Mouse (Mus musculus) spleen, adult 2 months (tissue): ENCODE data around the gene Sdc3.

Experiments
- CTCF ChIP-seq: fragments of 200-500 bp; IDR thresholded peaks from 2 replicates; pipeline ENCODE4 v1.5.1; 2011; ENCODE audit warnings: mild to moderate bottlenecking, inconsistent platforms; ENCODE audit not compliant: insufficient read depth, insufficient read length, insufficient replicate concordance; ENCODE audit errors: extremely low read depth
- POLR2A ChIP-seq: fragments of 200-500 bp; IDR thresholded peaks from 2 replicates; pipeline ENCODE4 v1.6.1; 2011; ENCODE audit warnings: low read depth, low read length, inconsistent platforms

DNA sequence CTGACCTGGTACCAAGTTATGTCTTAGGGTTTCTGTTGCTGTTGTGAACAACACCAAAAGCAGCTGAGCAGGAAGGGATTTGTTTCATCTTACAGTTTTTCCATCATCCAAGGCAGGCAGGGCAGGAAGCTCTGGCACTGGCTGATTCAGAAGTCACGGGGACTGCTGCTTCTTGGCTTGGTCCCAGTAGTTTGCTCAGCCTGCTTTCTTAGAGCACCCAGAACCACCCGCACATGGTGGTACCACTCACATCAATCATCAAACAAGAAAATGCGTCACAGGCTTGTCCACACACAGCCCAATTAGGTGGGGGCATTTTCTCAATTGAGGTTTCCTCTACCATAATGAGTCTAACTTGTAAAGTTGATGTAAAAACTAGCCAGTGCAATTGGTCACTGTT lies 13.3 kb upstream of the Sdc3 start:
- TF ChIP-seq CTCF (no peak), POLR2A (no peak)
